Mouse (Mus musculus) E14TG2a.4 (cell line): ENCODE data around the gene Dscam.
A peak's percentile ranks its signal among the peaks of the same experiment; 100 is the strongest.

ENCODE experiments used
- H3K27me3 ChIP-seq: 2 replicates; pipeline ENCODE4 v1.6.1; 2014; ENCODE audit warnings: low read length, control low read depth; ENCODE audit not compliant: insufficient read depth
- H3K36me3 ChIP-seq: 2 replicates; pipeline ENCODE4 v1.6.1; 2014; ENCODE audit warnings: low read length, control low read depth; ENCODE audit not compliant: insufficient read depth
- H3K4me1 ChIP-seq: replicated peaks from 2 replicates; pipeline ENCODE4 v1.6.1; 2014; ENCODE audit warnings: low read depth, low read length, control low read depth
- H3K4me3 ChIP-seq: replicated peaks from 2 replicates; pipeline ENCODE4 v1.5.1; 2014; ENCODE audit warnings: mild to moderate bottlenecking, low read length
- H3K9me3 ChIP-seq: 2 replicates; pipeline ENCODE4 v1.6.1; 2014; ENCODE audit warnings: low read length, control low read depth
- CTCF ChIP-seq: conservative IDR thresholded peaks from 2 replicates; pipeline ENCODE4 v1.5.1; 2014; ENCODE audit warnings: low read length
- NANOG ChIP-seq: IDR thresholded peaks from 2 replicates; pipeline ENCODE4 v1.6.1; 2014; ENCODE audit warnings: borderline replicate concordance, low read length, mixed read lengths
- POU5F1 ChIP-seq: IDR thresholded peaks from 2 replicates; pipeline ENCODE4 v1.6.1; 2014; ENCODE audit warnings: low read length, borderline replicate concordance

Gene Dscam

DNA sequence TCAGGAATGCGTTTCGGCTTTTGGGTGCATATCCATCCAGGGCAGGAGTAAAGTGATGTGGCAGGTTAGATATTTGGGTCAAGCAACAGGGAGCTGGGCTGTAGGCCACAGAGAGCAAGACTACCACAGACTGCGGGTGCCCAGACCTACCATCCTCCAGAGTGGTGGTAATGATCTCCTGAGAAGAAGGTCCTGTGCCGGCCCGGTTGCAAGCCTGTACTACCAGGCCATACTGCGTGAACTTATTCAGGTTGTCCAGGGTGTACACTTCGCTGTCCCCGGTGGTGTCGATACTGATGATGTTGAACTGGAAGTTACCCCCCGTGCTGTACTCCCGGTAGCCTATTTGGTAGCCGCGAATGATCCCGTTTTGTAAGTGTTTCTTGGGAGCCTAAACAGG is 485.5 kb downstream of the Dscam start:
- no peaks in the 10 kb centered on the region for H3K9me3 ChIP-seq
- no peaks in the 10 kb centered on the region for H3K27me3 ChIP-seq
- TF ChIP-seq CTCF (no peak), POU5F1 (no peak), NANOG (no peak)
- H3K36me3 ChIP-seq = no peaks in the 10 kb centered on the region
- H3K4me3 ChIP-seq = no peak overlapping the region
- no peaks in the 10 kb centered on the region for H3K4me1 ChIP-seq

DNA sequence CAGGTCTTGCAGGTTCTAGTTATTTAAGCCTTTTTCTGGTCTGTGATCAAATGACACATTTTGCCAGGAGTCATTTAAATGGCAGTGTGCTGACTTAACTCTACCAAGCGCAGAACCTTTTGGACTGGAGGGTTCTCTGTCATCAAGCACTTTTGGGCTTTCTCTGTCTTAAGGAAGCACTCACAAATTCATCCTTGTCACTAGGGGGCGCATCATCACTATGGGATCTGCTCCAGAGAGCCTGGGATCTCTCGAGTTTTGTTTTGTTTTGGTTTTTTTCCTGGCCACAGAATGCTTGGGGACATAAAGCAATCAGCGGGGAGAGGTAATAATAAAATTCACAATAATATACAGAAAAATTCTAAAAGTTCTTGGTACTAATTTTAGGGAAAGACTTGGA is 486.0 kb downstream of the Dscam start:
- Histone ChIP-seq H3K4me3 (no peak overlapping the region), H3K36me3 (no peaks in the 10 kb centered on the region), H3K4me1 (no peaks in the 10 kb centered on the region), H3K27me3 (no peaks in the 10 kb centered on the region), H3K9me3 (no peaks in the 10 kb centered on the region)
- no peak for TF ChIP-seq NANOG
- peak; percentile 67 for TF ChIP-seq CTCF
- TF ChIP-seq POU5F1 = no peak

DNA sequence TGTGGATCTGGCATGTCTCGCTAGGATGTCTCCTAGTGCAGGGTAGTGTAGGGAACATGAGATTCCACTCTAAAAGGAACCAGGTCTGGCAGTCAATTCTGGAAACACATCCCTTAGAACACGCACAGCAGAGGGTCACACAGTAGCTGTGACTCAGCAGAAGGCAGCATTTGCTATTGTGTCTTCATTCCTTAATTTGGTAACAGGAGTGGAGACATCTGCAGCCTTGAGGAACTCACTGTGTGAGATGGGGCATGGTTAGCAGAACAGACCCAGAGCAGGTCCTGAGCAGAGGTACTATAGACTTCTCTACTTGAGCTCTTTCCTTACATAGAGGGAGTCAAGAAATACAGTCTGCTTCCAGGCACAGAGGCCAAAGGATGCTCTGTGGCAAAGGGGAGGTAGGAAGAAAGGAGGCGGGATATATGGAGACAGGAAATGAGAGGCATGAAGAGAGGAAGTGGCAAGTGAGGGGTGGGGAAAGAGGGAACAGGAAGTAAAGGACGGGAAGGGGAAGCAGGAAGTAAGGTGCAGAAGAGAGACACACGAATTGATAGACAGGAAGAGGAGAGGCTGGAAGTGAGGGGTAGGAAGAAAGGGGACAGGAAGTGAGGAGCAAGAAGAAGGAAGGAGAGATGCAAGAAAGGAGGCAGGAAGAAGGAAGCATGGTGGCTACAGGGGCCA is 488.1 kb downstream of the Dscam start:
- H3K4me3 ChIP-seq = no peak overlapping the region
- TF ChIP-seq NANOG = no peak
- no peaks in the 10 kb centered on the region for H3K9me3 ChIP-seq
- H3K36me3 ChIP-seq = no peaks in the 10 kb centered on the region
- no peaks in the 10 kb centered on the region for H3K4me1 ChIP-seq
- H3K27me3 ChIP-seq = no peaks in the 10 kb centered on the region

DNA sequence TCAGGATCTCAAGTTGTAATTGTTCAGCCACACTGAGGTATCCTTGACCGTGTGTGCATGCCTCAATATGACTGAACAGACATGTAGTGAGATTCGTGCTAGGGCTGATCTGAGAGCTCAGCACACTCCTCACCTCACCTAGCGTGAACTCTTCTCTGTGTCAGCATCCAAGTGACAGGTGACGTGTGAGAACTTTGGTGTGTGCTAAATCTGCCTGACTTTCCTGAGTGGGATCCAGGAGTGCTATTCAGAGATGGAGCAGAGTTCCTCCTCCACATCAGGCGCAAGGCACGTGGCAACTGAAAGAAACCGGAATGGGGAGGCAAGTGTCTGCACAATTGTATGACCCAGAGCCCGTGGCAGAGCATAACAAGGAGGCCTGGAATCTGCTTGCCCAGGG is 490.6 kb downstream of the Dscam start:
- TF ChIP-seq NANOG (no peak), POU5F1 (no peak), CTCF (no peak)
- Histone ChIP-seq H3K36me3 (no peaks in the 10 kb centered on the region), H3K4me1 (no peaks in the 10 kb centered on the region), H3K4me3 (no peak overlapping the region), H3K27me3 (no peaks in the 10 kb centered on the region), H3K9me3 (no peaks in the 10 kb centered on the region)

DNA sequence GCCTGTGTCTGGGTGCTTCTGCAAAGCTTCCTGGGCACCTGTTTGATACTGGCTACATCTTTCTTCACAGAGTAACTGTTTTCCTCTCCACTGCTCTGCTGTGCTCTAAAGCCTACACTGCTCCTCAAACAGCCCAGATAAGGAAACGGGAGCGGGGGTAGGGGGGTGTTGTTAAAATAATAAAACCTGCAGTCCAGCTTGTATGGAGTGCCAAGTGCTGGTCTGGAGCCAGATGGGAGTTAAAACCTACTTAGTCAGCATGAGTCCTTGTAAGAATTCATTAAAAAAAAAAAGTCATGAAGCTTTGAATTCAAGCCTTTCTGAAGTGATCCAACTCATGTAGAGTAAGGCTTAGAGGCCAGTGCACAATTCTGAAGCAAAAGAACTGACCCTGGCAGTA is 493.1 kb downstream of the Dscam start:
- H3K4me1 ChIP-seq = no peaks in the 10 kb centered on the region
- TF ChIP-seq CTCF (no peak), POU5F1 (no peak), NANOG (no peak)
- no peak overlapping the region for H3K4me3 ChIP-seq
- no peaks in the 10 kb centered on the region for H3K9me3 ChIP-seq
- H3K36me3 ChIP-seq = no peaks in the 10 kb centered on the region
- H3K27me3 ChIP-seq = no peaks in the 10 kb centered on the region

DNA sequence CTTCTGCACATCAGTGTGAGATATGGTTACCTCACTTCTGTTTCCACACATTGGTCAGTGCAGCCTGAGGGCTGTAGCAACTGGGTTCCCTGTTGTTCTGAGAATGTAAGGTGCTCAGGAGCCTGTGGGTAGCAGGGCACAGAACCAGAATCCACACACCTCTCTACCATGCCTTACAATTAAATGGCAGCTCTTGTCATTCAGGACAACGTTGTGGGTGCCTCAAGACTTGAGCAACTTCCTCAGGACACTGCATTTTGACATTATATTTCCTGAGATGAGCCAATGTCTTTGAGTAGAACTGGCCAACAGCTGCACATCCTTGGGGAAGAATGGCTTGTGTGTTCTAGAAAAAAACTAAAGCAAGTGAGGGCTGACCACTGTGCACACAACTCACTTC is 493.9 kb downstream of the Dscam start:
- H3K4me1 ChIP-seq = no peaks in the 10 kb centered on the region
- no peak for TF ChIP-seq NANOG
- no peak for TF ChIP-seq CTCF

DNA sequence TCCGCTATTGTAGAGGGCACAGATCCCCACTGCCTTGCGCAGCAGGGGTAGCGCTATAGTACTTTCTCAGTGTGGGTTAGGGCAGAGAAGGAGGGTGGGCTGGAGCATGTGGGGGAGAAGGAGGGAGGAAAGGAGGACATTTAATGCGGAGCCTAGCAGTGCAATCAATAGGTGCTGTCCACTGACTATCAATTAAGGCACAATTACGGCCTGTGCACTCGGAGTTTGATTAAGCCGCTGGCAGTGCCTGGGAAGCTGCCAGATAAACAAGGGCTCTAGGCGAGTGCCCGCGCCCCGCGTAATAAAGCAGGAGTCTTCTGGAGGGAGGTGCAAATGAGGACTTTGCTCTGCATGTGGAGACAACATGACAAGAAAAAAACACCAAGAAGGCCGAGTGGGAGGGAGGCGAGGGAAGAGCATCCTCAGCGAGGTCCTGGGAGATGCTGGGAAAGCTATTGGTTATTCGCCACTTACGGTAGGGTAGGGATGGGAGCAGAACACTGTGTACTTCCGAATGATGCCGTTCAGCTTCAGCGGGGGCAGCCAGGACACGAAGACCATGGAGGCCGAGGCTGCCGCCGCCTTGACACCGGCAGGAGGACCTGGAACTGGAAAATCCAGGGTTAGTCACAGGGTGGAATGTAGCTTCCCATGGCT is 497.2 kb downstream of the Dscam start:
- Histone ChIP-seq H3K4me1 (no peaks in the 10 kb centered on the region), H3K36me3 (no peaks in the 10 kb centered on the region), H3K27me3 (no peaks in the 10 kb centered on the region), H3K4me3 (no peak overlapping the region), H3K9me3 (no peaks in the 10 kb centered on the region)
- no peak for TF ChIP-seq NANOG
- TF ChIP-seq CTCF = no peak

More for the DNA sequence above, 493.9 kb downstream of the Dscam start:
- Histone ChIP-seq H3K9me3 (no peaks in the 10 kb centered on the region), H3K4me3 (no peak overlapping the region), H3K27me3 (no peaks in the 10 kb centered on the region), H3K36me3 (no peaks in the 10 kb centered on the region)

DNA sequence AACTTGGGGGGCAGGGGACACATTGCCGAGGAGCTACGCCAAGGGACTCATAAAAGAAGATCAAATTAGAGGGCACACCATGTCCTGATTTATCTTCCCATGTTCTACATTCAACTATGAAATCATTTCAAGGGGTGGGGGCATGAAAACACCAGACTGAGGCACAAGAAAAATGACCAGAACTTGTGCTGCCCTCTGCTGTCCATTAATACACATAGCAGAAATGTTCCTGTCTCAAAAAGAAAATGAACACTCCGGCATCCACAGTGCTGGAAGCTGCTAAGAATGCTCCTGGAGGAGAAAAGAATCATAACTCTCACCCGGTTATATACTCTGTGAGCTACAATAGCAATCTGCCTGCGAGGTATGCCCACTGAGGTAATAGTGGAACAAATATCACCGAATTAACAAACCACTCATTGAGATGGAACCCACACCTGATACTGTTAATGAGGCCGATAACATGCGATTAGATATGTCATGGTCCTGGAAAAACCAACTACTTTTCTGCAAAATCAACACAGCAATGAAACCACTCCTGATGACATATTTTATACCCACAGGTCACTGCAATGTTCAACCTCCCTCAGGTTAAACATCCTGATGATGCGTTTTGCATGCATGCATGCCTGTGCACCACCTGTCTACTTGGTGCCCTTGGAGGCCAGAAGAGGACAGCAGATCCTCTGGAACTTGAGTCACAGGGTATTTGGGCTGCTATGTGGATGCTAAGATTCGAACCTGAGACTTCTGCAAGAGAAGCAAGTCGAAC is 498.8 kb downstream of the Dscam start:
- Histone ChIP-seq H3K27me3 (no peaks in the 10 kb centered on the region), H3K4me3 (no peak overlapping the region), H3K4me1 (no peaks in the 10 kb centered on the region), H3K36me3 (no peaks in the 10 kb centered on the region), H3K9me3 (no peaks in the 10 kb centered on the region)
- peak; percentile 45 for TF ChIP-seq CTCF
- no peak for TF ChIP-seq NANOG
